Mouse (Mus musculus) liver, embryonic 14.5 days (tissue): ENCODE measurements at regions not wholly inside any gene's neighbourhood (a gene's known extent, or its start where the extent isn't known, plus 50 kb on each side); places are given as distances from the start of the nearest gene placed in this dataset.

Source experiments
- CTCF ChIP-seq: IDR thresholded peaks from 2 replicates; pipeline ENCODE4 v1.5.1; 2016; ENCODE audit warnings: antibody characterized with exemption, low read depth, control low read depth
- EP300 ChIP-seq: IDR thresholded peaks from 2 replicates; pipeline ENCODE4 v1.6.1; 2016; ENCODE audit warnings: antibody characterized with exemption, low read depth

GRCm38 (mm10) chr1:181291202-181291601 is 61.2 kb upstream of the Cnih3 start:
- TF ChIP-seq CTCF = no peak
- no peak for TF ChIP-seq EP300
